Mouse (Mus musculus) embryo, embryonic 11.5 days (tissue): ENCODE data around the gene Zfp385b.

Source experiments
- DNase-seq: peaks from one replicate; pipeline ENCODE4 v3.0.0-alpha.2; 2012; ENCODE audit warnings: low read depth, low spot score

Zfp385b gene

DNA sequence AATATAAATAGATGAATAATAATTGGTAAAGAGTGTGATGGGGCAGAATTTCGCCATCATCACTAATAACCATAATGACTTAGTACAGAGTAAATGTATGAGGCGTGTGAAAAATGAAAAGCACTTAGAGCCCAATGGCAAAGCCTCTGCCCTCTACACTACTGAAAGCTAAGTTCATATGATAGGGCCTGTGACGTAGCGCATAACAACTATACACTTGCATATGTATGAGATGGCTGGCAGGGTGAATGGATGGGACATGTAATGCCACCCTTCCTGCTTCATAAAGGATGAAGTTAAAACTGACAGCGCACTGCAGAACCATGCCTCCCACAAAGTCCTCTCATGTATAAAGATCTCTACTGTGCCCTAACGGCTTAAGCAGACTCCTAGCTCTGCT is 226.9 kb downstream of the Zfp385b start:
- DNase-seq: no peak

- no peak for DNase-seq
These were observed 230.1 kb downstream of the Zfp385b start for GRCm38 (mm10) chr2:77589205-77589901.

- no peak for DNase-seq
These were observed 232.1 kb downstream of the Zfp385b start for GRCm38 (mm10) chr2:77587387-77587786.

DNA sequence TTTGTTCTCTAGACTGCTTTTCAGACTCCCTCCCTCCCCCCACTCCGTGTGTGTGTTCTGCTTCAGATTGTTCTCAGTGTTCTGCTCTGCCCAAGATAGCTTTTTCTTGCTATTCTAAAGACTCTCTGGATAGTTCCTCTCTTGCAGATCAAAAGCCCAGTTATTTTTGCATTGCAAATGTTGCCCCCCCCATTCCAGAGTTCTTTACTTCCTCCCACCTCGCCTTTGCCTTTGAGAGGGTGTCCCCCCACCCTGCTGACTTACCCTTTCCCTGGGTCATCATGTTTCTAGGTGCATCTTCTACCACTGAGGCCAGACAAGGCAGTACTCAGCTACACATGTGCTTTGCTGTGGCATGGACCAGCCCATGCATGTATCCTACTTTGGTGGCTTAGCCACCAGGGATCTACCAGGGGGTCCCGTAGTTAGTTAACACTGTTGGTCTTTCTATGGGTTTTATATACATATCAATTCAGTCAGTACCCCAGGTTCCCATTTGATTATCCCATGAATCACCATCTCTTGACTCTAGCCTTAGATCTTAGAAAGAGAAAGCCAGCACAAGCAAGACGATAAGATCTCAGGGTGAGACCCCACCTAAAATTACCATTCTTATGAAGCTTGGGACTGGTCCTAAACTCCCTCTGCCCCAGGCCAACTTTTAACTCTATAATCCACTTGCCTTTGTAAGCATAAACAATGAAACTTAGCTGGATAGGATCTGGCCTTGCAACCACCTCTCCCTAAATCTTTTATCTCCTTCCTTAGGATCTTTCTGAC is 232.7 kb downstream of the Zfp385b start:
- DNase-seq: no peak

GRCm38 (mm10) chr2:77583586-77583985 is 235.9 kb downstream of the Zfp385b start:
- DNase-seq: no peak

- no peak for DNase-seq
These were observed 242.9 kb downstream of the Zfp385b start for GRCm38 (mm10) chr2:77576571-77576970.

DNA sequence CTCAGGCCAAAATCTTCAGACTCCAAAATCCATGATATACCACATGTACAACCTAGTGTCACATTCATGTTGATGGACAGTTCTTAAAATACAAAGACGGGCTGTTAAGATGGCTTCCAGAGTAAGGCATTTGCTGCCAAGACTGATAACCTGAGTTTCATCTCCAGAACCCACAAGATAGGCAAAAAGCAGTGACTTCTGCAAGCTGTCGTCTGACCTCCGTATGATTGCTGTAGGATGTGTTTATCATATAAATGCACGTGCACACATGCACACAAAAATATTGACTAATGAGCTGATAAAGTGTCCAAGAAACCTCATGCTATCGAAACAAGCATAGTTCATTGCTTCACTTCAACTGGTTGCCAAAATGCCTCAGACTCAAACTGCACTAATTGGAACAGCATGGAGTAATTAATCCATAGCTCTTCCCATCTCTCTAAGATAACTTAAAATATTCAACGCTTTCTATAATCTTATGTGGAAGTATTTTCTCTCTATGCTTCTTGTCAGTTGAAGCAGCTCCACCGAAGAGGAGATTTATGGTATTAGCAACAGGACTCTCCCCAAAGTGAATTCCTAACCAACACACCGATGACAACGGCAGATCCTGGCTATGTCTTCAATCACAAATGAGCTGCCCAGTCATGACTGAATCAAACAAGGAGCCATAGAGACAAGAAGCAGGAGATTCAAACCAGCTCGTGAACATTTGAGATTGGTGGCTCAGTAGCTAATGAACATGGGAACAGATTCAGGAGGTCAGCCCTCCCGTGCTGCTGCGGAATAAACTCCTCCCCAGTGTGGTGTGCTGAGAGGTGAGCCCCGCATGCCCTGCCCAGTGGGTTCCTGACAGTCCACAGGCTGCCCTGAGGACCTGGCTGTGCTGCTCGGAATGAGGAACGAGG is 251.7 kb downstream of the Zfp385b start:
- DNase-seq: no peak

DNA sequence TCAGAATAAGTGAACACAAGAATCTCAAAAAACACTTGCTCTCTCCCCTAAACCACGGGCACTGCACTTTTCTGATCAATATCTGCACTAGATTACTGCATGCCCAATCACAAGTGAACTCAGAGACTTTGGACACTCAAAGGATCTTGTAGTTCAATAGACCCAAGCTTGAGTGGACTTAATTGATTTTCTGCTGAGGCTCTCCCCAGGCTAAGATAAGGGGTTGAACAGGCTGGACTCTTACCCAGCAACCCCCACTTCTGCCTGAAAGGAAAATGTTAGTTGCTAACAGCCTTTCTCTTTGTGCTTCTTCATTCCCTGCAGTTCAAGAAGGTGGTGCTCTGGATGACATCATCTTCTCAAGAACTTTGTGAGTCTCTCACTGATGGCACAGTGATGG is 255.7 kb downstream of the Zfp385b start:
- DNase-seq: no peak

GRCm38 (mm10) chr2:77561941-77562340 is 257.5 kb downstream of the Zfp385b start:
- no peak for DNase-seq

DNA sequence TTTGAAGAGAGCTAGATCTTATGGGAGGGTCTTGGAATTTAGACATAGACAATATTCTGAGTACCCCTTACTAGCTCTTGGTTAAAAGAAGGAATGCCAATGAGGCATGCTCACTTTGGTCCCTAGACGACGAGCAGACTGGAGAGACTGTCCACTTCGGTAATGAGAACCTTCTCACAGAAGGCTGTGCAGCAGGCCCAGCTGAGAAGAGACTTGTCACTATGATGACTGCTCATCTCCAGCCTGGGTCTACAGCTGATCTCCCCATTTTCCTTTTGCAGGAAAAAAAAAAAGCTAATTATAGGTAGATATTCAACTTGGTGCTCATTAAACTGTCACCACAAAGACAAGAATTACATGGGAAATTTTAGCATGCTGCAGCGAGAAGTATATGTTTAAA is 262.5 kb downstream of the Zfp385b start:
- no peak for DNase-seq

DNA sequence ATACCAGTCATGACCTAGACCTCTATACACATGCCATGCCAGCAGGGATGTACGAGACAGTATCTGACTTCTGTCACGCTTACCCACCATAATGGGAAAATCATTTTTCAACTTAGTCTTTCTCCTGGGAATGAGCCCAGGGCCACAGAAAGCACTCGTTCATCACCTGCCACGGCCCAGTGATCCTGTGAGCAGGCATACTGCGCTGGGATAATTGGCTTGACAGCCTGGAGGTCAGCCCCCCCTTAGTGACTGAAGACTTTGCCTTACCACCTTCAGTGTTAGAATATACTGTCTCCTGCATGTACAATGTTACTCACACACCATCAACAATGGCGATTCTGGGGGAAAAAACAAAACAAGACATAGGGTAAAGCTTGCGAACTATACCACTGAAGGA is 263.5 kb downstream of the Zfp385b start:
- no peak for DNase-seq

GRCm38 (mm10) chr2:77552675-77553074 is 266.8 kb downstream of the Zfp385b start:
- DNase-seq: no peak

DNA sequence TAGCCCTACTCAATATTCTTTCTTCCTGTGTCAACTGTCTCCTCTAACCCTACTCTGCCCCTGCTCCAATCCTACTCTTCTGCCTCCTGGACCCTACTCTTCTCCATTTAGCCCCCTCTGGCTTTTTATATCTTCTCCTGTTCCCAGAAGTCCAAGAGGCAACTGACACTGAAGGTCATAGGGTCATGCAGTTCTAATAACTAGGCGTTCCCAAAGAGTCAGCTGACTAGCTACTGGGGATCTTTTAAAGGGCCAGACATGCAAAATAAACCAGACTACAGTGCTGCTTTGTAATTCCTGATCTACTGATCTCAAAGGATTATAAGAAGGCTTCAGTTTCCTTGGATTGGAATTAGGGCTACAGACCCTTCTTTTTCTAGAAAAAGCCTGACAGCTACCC is 276.1 kb downstream of the Zfp385b start:
- DNase-seq: no peak

DNA sequence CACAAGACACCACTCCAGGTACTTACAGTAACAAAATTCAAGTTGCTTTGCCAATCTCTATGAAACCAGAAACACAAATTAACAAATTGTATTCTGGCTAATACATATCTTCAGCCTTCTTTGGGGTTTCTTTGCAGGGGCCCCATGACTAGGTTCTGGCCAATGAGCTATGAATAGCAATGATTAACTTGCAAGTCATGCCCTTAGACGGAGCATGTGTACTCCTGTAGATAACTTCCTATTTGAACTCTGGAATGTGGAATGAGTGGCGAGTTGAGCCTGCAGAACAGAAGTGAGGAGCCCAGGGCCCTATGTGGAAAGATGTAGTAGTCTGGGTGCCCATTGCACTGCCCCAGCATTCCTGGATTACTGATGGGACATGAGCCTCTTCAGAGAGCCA is 276.8 kb downstream of the Zfp385b start:
- no peak for DNase-seq

DNA sequence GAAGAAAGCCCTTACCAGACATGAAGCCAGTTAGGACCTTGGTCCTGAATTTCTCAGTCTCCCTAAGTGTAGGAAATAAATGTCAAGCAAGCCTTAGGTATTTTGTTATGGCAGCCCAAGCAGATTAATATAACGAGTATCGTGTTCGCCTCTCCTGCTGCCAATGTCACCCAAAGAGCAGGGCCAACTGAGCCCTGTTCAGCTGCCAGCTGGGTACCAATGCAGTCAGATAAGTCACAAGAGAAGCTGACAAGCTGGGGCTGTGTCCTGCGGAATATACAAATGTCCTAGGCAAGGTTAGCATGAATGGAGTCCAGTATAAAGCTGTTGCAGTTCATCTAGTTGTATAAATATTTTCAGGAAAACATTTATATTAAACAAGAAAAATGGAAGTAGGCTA is 277.8 kb downstream of the Zfp385b start:
- no peak for DNase-seq

GRCm38 (mm10) chr2:77540860-77541259 is 278.6 kb downstream of the Zfp385b start:
- DNase-seq: no peak

GRCm38 (mm10) chr2:77536556-77536955 is 282.9 kb downstream of the Zfp385b start:
- DNase-seq: no peak

DNA sequence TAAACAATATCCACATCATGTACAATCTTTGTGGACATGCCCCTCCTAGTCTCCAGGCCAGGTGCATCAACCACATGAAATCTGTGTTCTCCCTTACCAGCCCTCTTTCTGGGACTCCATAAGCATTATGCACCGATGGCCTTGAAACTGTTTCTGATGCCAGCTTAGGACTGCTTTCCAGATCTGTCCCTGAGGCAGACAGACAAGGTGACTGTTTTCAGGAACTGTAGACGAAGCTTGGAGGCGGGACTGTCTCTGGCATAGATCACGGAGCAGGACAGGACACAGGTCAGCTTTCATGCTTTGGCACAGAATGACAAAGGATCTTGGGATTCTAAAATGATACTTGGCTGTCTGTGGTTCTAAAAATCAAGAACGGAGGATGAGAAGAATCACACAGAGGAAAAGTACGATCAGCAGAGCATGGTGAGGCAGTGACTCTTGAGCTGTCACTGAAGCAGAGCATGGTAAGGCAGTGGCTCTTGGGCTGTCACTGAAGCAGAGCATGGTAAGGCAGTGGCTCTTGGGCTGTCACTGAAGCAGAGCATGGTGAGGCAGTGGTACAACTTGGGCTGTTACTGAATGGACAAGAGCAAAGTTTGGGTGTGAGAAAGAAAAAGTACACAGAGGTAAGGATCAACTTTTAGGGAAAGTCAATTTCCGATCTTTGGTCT is 291.2 kb downstream of the Zfp385b start:
- no peak for DNase-seq

GRCm38 (mm10) chr2:77527616-77528015 is 291.8 kb downstream of the Zfp385b start:
- DNase-seq: no peak

DNA sequence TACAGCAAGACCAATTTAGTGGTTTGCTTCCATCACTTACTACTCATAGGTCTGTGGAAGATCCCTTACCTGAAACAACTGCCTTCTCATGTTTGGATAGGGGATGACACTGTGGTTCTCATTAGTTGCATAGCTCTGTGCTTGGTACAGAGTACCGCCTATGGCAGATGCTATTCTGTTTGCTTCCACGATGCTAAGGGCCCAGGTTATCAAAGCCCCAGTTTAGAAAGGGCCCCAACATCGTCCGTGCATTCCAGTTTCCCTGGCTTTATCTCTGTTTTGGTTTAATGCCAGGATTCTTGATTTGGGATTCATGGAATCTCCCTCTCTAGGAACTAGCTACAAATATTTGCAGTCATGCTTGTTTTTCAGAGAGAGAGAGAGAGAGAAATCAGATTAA is 292.6 kb downstream of the Zfp385b start:
- no peak for DNase-seq

DNA sequence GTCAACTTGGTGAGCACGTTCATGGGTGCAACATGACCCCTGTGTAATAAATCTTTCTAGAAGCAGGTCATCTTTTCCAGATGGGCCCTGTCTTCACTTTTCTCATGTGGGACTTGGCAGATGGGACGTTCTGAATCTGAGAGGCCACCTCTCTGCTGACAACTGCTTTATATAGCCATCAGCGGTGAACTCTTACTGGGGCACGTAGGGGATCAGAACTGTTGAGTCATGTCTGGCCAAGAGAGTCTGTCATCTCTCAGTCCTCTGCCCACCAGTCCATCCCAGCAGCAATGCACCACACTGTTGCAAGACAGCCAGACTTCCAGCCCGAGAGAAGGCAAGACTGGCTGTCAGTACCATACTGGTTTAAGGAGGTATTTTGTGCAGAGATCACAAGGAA is 293.1 kb downstream of the Zfp385b start:
- no peak for DNase-seq

- no peak for DNase-seq
These were observed 297.2 kb downstream of the Zfp385b start for GRCm38 (mm10) chr2:77522223-77522622.
